In the genomic region with DNA sequence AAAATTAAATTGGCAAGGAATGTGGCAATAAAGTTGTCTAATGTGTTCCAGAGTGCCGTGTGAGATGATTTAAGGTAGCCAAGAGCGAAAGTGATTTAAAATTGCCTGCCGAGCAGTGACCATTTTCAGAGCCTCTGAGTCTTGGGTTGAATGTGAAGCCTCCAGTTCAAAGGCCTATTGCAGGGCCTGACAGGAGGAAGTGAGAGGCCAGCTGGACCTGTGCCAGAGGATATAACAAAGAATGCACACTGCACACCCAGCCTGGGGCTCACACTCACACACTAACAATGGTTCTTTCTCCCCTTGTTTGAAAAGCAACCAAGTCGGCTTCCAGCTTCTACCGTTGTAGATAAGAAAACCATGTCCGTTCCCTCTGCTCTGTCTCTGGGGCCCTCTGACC, we compare ENCODE assay signal across 9 mouse cellular contexts.
DNase-seq lines count a peak whose midpoint lies in the region; ATAC-seq and TF ChIP-seq lines count a peak whose summit lies in the region.
"Had no signal": no experiment of that assay in that cellular context is flagged by ENCODE, and none has a peak within 500 bp of the region (broad histone marks: within the 10 kb centered on the region; RNA-seq: fewer than 3 reads in every experiment).

No protein-coding gene starts in this region.

- no peak overlapping the region for H3K4me3 ChIP-seq in forebrain, embryonic 13.5 days
- H3K4me3 ChIP-seq in forebrain, embryonic 11.5 days (ENCODE audit: low read depth, low read length), result no peak overlapping the region
- H3K4me3 ChIP-seq in neural tube, embryonic 14.5 days (ENCODE audit: low read depth, low read length), result no peak overlapping the region
- H3K4me3 ChIP-seq in lung, postnatal 0 days (ENCODE audit: low read depth, low read length), result no peak overlapping the region

- no peak for TF ChIP-seq EP300 in lung, postnatal 0 days (IDR thresholded peaks at IDR 0.05)

- TF ChIP-seq CTCF in lung, postnatal 0 days (IDR thresholded peaks at IDR 0.05), result no peak

- peak; percentile 55; the same call in 1 of the 2 replicates for ATAC-seq in forebrain, embryonic 13.5 days
- ATAC-seq in forebrain, embryonic 11.5 days (replicated peaks; ENCODE audit: low FRiP score), result no peak
- ATAC-seq in neural tube, embryonic 14.5 days (ENCODE audit: low read depth), result peak; percentile 63; the same call in 1 of the 2 replicates
- ATAC-seq in lung, postnatal 0 days, result peak; percentile 72

- WGBS in forebrain, embryonic 13.5 days, result 19% methylated on average over 6 of the region's 6 CpGs
- WGBS in forebrain, embryonic 11.5 days, result 68% methylated on average over 6 of the region's 6 CpGs
- 19% methylated on average over 6 of the region's 6 CpGs for WGBS in neural tube, embryonic 14.5 days
- WGBS in lung, postnatal 0 days, result 14% methylated on average over 6 of the region's 6 CpGs

- no peak overlapping the region for H3K4me2 ChIP-seq in forebrain, embryonic 13.5 days
- no peak overlapping the region for H3K4me2 ChIP-seq in forebrain, embryonic 11.5 days (ENCODE audit: low read depth, low read length, severe bottlenecking)
- H3K4me2 ChIP-seq in neural tube, embryonic 14.5 days (ENCODE audit: low read depth, low read length), result no peak overlapping the region
- H3K4me2 ChIP-seq in lung, postnatal 0 days (replicated peaks; ENCODE audit: low read depth, low read length), result no peak overlapping the region

- no peak overlapping the region for H3K27ac ChIP-seq in forebrain, embryonic 13.5 days
- H3K27ac ChIP-seq in forebrain, embryonic 11.5 days (ENCODE audit: low read depth, low read length), result no peak overlapping the region
- no peak overlapping the region for H3K27ac ChIP-seq in neural tube, embryonic 14.5 days (ENCODE audit: low read depth, low read length)
- H3K27ac ChIP-seq in lung, postnatal 0 days (ENCODE audit: low read length), result no peak overlapping the region

- H3K9me3 ChIP-seq in forebrain, embryonic 13.5 days (replicated peaks), result no peaks in the 10 kb centered on the region
- no peaks in the 10 kb centered on the region; the same call in 1 of the 2 replicates for H3K9me3 ChIP-seq in forebrain, embryonic 11.5 days (ENCODE audit: control insufficient read depth, low read length)
- no peaks in the 10 kb centered on the region for H3K9me3 ChIP-seq in neural tube, embryonic 14.5 days (ENCODE audit: control insufficient read depth, low read length)
- H3K9me3 ChIP-seq in lung, postnatal 0 days (ENCODE audit: low read length), result no peaks in the 10 kb centered on the region

- no peaks in the 10 kb centered on the region for H3K27me3 ChIP-seq in forebrain, embryonic 13.5 days
- no peaks in the 10 kb centered on the region for H3K27me3 ChIP-seq in forebrain, embryonic 11.5 days (ENCODE audit: control insufficient read depth, insufficient read depth, low read length)
- H3K27me3 ChIP-seq in neural tube, embryonic 14.5 days (ENCODE audit: control insufficient read depth, insufficient read depth, low read length), result no peaks in the 10 kb centered on the region
- H3K27me3 ChIP-seq in lung, postnatal 0 days (replicated peaks; ENCODE audit: insufficient read depth, low read length), result no peaks in the 10 kb centered on the region
- H3K27me3 ChIP-seq: CH12.LX had no signal

- H3K9ac ChIP-seq in forebrain, embryonic 13.5 days, result no peak overlapping the region
- H3K9ac ChIP-seq in forebrain, embryonic 11.5 days (ENCODE audit: low read length), result no peak overlapping the region
- no peak overlapping the region for H3K9ac ChIP-seq in neural tube, embryonic 14.5 days (replicated peaks; ENCODE audit: low read depth, low read length)
- H3K9ac ChIP-seq in lung, postnatal 0 days (replicated peaks; ENCODE audit: low read depth), result no peak overlapping the region

- no peak for DNase-seq in forebrain, embryonic 11.5 days (ENCODE audit: low spot score)
- no peak for DNase-seq in neural tube, embryonic 10.5 days (ENCODE audit: extremely low spot score, low spot score)
- peak; percentile 27 to 49 for DNase-seq in heart, postnatal 10 days
- DNase-seq in lung, postnatal 0 days (ENCODE audit: low spot score), result peak; percentile 66
- no peak for DNase-seq in urinary bladder, postnatal 25 days (ENCODE audit: low spot score)
- DNase-seq in gastrocnemius, postnatal 36 days, result no peak

- intact Hi-C loops in heart, postnatal 10 days (cut with DNase I), result no loop called here
- intact Hi-C loops in gastrocnemius, postnatal 36 days (cut with DNase I), result no loop called here

- H3K4me1 ChIP-seq in forebrain, embryonic 13.5 days, result peaks cover 11% of the 10 kb centered on the region
- no peaks in the 10 kb centered on the region for H3K4me1 ChIP-seq in forebrain, embryonic 11.5 days (replicated peaks; ENCODE audit: control insufficient read depth, insufficient read depth, low read length)
- no peaks in the 10 kb centered on the region for H3K4me1 ChIP-seq in neural tube, embryonic 14.5 days (ENCODE audit: control insufficient read depth, insufficient read depth, low read length)
- no peaks in the 10 kb centered on the region for H3K4me1 ChIP-seq in lung, postnatal 0 days (ENCODE audit: insufficient read depth, low read depth, low read length)

- H3K36me3 ChIP-seq in forebrain, embryonic 13.5 days (ENCODE audit: poor library complexity, severe bottlenecking), result no peaks in the 10 kb centered on the region
- no peaks in the 10 kb centered on the region for H3K36me3 ChIP-seq in forebrain, embryonic 11.5 days (ENCODE audit: control insufficient read depth, insufficient read depth, low read length)
- no peaks in the 10 kb centered on the region for H3K36me3 ChIP-seq in neural tube, embryonic 14.5 days (ENCODE audit: control insufficient read depth, insufficient read depth, low read length)
- H3K36me3 ChIP-seq in lung, postnatal 0 days (ENCODE audit: insufficient read depth, low read length), result no peaks in the 10 kb centered on the region

Comparison
In these comparisons a context has a peak if more than half of its experiments do, and no peak if none do; other contexts are left out.
1. DNase-seq: peak in heart, postnatal 10 days (2 of 2) and lung, postnatal 0 days (single experiment); none in forebrain, embryonic 11.5 days (single experiment), neural tube, embryonic 10.5 days (single experiment), urinary bladder, postnatal 25 days (single experiment) and gastrocnemius, postnatal 36 days (0 of 2).